In genomic region chr2:115385207-115386168, GRCm38 (mm10) we compare ENCODE assay signal across 9 mouse cellular contexts.
DNase-seq lines count a peak whose midpoint lies in the region; ATAC-seq and TF ChIP-seq lines count a peak whose summit lies in the region.
"Had no signal": no experiment of that assay in that cellular context is flagged by ENCODE, and none has a peak within 500 bp of the region (broad histone marks: within the 10 kb centered on the region; RNA-seq: fewer than 3 reads in every experiment).

No protein-coding gene starts in this region.

- H3K4me1 ChIP-seq in heart, postnatal 0 days (ENCODE audit: control insufficient read depth, insufficient read depth) = peaks cover 6% of the 10 kb centered on the region
- peaks cover 15% of the 10 kb centered on the region for H3K4me1 ChIP-seq in limb, embryonic 15.5 days

- WGBS in heart, postnatal 0 days = 29% methylated on average over 16 of the region's 16 CpGs
- WGBS in limb, embryonic 15.5 days = 20% methylated on average over 16 of the region's 16 CpGs

- peak overlapping the region; percentile 30 for H3K4me2 ChIP-seq in heart, postnatal 0 days (ENCODE audit: low read depth, low read length)
- no peak overlapping the region for H3K4me2 ChIP-seq in limb, embryonic 15.5 days
- H3K4me2 ChIP-seq: hindbrain, embryonic 13.5 days had no signal

- peak overlapping the region; percentile 12 for H3K4me3 ChIP-seq in heart, postnatal 0 days (ENCODE audit: low read depth, low read length)
- H3K4me3 ChIP-seq in limb, embryonic 15.5 days = no peak overlapping the region
- H3K4me3 ChIP-seq: hindbrain, embryonic 13.5 days had no signal

- H3K36me3 ChIP-seq in heart, postnatal 0 days (replicated peaks; ENCODE audit: control insufficient read depth, insufficient read depth, low read length) = no peaks in the 10 kb centered on the region
- no peaks in the 10 kb centered on the region for H3K36me3 ChIP-seq in limb, embryonic 15.5 days
- H3K36me3 ChIP-seq: hindbrain, embryonic 13.5 days had no signal

- TF ChIP-seq CTCF in heart, postnatal 0 days (IDR thresholded peaks at IDR 0.05; ENCODE audit: low read depth) = no peak

- no peak for TF ChIP-seq EP300 in heart, postnatal 0 days (IDR thresholded peaks at IDR 0.05; ENCODE audit: low read depth)

- ATAC-seq in heart, postnatal 0 days (ENCODE audit: insufficient read depth, low read depth) = peak; percentile 84
- peak; percentile 35; the same call in 1 of the 2 replicates for ATAC-seq in limb, embryonic 15.5 days (ENCODE audit: insufficient number of reproducible peaks, low FRiP score, low TSS enrichment, low read depth)
- no peak for ATAC-seq in megakaryocyte progenitor cell, adult 5-6 weeks (replicated peaks; ENCODE audit: poor library complexity)

- H3K27me3 ChIP-seq in heart, postnatal 0 days (ENCODE audit: control insufficient read depth, insufficient read depth, low read length) = no peaks in the 10 kb centered on the region
- 0 out of 2 replicates have a peak, but pooled peaks cover 6% of the 10 kb centered on the region for H3K27me3 ChIP-seq in limb, embryonic 15.5 days

- H3K27ac ChIP-seq in heart, postnatal 0 days (ENCODE audit: low read depth) = peak overlapping the region; percentile 26
- H3K27ac ChIP-seq in limb, embryonic 15.5 days = no peak overlapping the region
- H3K27ac ChIP-seq: hindbrain, embryonic 13.5 days had no signal

- peak; percentile 3 for DNase-seq in right cerebral cortex, adult 18-20 months
- no peak for DNase-seq in right cerebral cortex, postnatal 14 days
- DNase-seq in heart, postnatal 0 days (ENCODE audit: low spot score) = peak; percentile 63
- DNase-seq in telencephalon, adult 2 months (ENCODE audit: low read depth, low spot score) = peak; percentile 59
- no peak for DNase-seq in natural killer cell, adult 2 months (ENCODE audit: low spot score in 2 of 2)
- DNase-seq in cerebellum, postnatal 25 days = no peak

- no peaks in the 10 kb centered on the region for H3K9me3 ChIP-seq in heart, postnatal 0 days (replicated peaks; ENCODE audit: control insufficient read depth, low read length)
- no peaks in the 10 kb centered on the region for H3K9me3 ChIP-seq in limb, embryonic 15.5 days
- H3K9me3 ChIP-seq: hindbrain, embryonic 13.5 days had no signal

- H3K9ac ChIP-seq in heart, postnatal 0 days (replicated peaks; ENCODE audit: low read depth, low read length) = no peak overlapping the region; the same call in 1 of the 2 replicates
- no peak overlapping the region for H3K9ac ChIP-seq in limb, embryonic 15.5 days
- H3K9ac ChIP-seq: hindbrain, embryonic 13.5 days had no signal

Comparison
In these comparisons a context has a peak if more than half of its experiments do, and no peak if none do; other contexts are left out.
1. DNase-seq: peak in right cerebral cortex, adult 18-20 months (single experiment), heart, postnatal 0 days (single experiment) and telencephalon, adult 2 months (single experiment); none in right cerebral cortex, postnatal 14 days (single experiment), natural killer cell, adult 2 months (0 of 2) and cerebellum, postnatal 25 days (0 of 2).